In the genomic region with DNA sequence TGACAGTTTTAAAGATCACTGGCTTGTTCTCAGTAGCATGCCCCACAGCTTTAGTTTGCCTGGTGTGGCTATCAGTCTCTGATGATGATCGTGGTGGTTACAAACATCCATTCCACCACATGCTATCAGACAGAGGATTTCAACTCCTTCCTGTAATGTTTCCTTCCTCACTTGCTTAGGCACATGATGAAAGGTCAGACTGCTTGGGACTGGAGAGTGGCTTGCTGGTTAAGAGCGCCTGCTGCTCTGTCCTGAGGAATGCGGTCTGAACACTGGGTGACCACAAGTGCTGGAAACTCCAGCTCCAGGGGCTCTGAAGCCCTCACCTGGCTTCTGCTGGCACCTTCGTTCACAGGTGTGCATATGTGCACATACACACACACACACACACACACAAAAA, we compare ENCODE assay signal across 20 mouse cellular contexts. TPM values are rescaled to one million over a fixed set of nuclear protein-coding genes. Genes with fewer than 3 reads are reported as not detected.
DNase-seq lines count a peak whose midpoint lies in the region; ATAC-seq and TF ChIP-seq lines count a peak whose summit lies in the region.
"Had no signal": no experiment of that assay in that cellular context is flagged by ENCODE, and none has a peak within 500 bp of the region (broad histone marks: within the 10 kb centered on the region; RNA-seq: fewer than 3 reads in every experiment).

No protein-coding gene starts in this region.

- TF ChIP-seq POLR2A in lung, adult 2 months (IDR thresholded peaks at IDR 0.05; ENCODE audit: borderline replicate concordance, extremely low read depth, low read depth, low read length), result no peak

- no peak for TF ChIP-seq EP300 in liver, postnatal 0 days (IDR thresholded peaks at IDR 0.05; ENCODE audit: low read depth)

- H3K9me3 ChIP-seq in heart, embryonic 10.5 days, result no peaks in the 10 kb centered on the region
- H3K9me3 ChIP-seq in lung, embryonic 16.5 days (ENCODE audit: control insufficient read depth, low read length), result no peaks in the 10 kb centered on the region
- H3K9me3 ChIP-seq in liver, postnatal 0 days (ENCODE audit: low read length), result no peaks in the 10 kb centered on the region
- no peaks in the 10 kb centered on the region for H3K9me3 ChIP-seq in kidney, embryonic 16.5 days (ENCODE audit: low read length)
- H3K9me3 ChIP-seq: embryonic facial prominence, embryonic 15.5 days; heart, embryonic 13.5 days; limb, embryonic 12.5 days; midbrain, embryonic 12.5 days had no signal

- H3K4me1 ChIP-seq in heart, embryonic 10.5 days, result peaks cover 20% of the 10 kb centered on the region
- H3K4me1 ChIP-seq in lung, embryonic 16.5 days (replicated peaks; ENCODE audit: control insufficient read depth, insufficient read depth, low read length), result peaks cover 7% of the 10 kb centered on the region
- peaks cover 7% of the 10 kb centered on the region for H3K4me1 ChIP-seq in lung, adult 2 months (ENCODE audit: control insufficient read depth, insufficient read depth, low read length)
- peaks cover 37% of the 10 kb centered on the region for H3K4me1 ChIP-seq in liver, postnatal 0 days (ENCODE audit: insufficient read depth)
- no peaks in the 10 kb centered on the region for H3K4me1 ChIP-seq in kidney, embryonic 16.5 days (ENCODE audit: insufficient read depth, low read length)
- H3K4me1 ChIP-seq: midbrain, embryonic 12.5 days had no signal

- 39% methylated on average over 4 of the region's 4 CpGs for WGBS in heart, embryonic 10.5 days
- 53% methylated on average over 4 of the region's 4 CpGs for WGBS in lung, embryonic 16.5 days
- WGBS in lung, adult 2 months, result 45% methylated on average over 4 of the region's 4 CpGs
- WGBS in liver, postnatal 0 days (ENCODE audit: insufficient replicate concordance), result 51% methylated on average over 4 of the region's 4 CpGs
- 74% methylated on average over 4 of the region's 4 CpGs for WGBS in kidney, embryonic 16.5 days

- no peak overlapping the region for H3K4me2 ChIP-seq in lung, embryonic 16.5 days (ENCODE audit: low read depth, low read length)
- no peak overlapping the region for H3K4me2 ChIP-seq in liver, postnatal 0 days (ENCODE audit: low read depth, low read length)
- no peak overlapping the region for H3K4me2 ChIP-seq in kidney, embryonic 16.5 days (replicated peaks; ENCODE audit: low read depth, low read length)
- H3K4me2 ChIP-seq: embryonic facial prominence, embryonic 15.5 days; heart, embryonic 13.5 days; hindbrain, embryonic 14.5 days; limb, embryonic 12.5 days; lung, embryonic 14.5 days; midbrain, embryonic 12.5 days had no signal

- ATAC-seq in lung, embryonic 16.5 days (ENCODE audit: low read depth), result peak; percentile 37; the same call in 1 of the 2 replicates
- no peak for ATAC-seq in liver, postnatal 0 days
- no peak for ATAC-seq in kidney, embryonic 16.5 days (ENCODE audit: low FRiP score, low TSS enrichment)
- ATAC-seq: forebrain, embryonic 14.5 days had no signal

- no peaks in the 10 kb centered on the region for H3K27me3 ChIP-seq in heart, embryonic 10.5 days (ENCODE audit: insufficient read depth, poor library complexity, severe bottlenecking)
- H3K27me3 ChIP-seq in lung, embryonic 16.5 days (ENCODE audit: control insufficient read depth, insufficient read depth, low read depth, low read length), result no peaks in the 10 kb centered on the region
- H3K27me3 ChIP-seq in liver, postnatal 0 days (ENCODE audit: insufficient read depth, low read length), result no peaks in the 10 kb centered on the region
- H3K27me3 ChIP-seq in kidney, embryonic 16.5 days (ENCODE audit: insufficient read depth, low read length), result no peaks in the 10 kb centered on the region
- H3K27me3 ChIP-seq: embryonic facial prominence, embryonic 15.5 days; heart, embryonic 13.5 days; limb, embryonic 12.5 days; midbrain, embryonic 12.5 days had no signal

- no peak for DNase-seq in heart, embryonic 10.5 days (ENCODE audit: low spot score)
- DNase-seq in heart, postnatal 4 days, result no peak
- DNase-seq in lung, adult 2 months, result no peak
- no peak for DNase-seq in liver, postnatal 0 days
- no peak for DNase-seq in left cerebral cortex, adult 11 months (ENCODE audit: low spot score)
- DNase-seq: adrenal gland, postnatal 25 days; cerebellum, adult 9-10 months; heart, adult 11 months; kidney, adult 2 months; kidney, postnatal 14 days; lung, embryonic 14.5 days; thymus, adult 18-20 months had no signal

- H3K36me3 ChIP-seq in heart, embryonic 10.5 days, result peaks cover 5% of the 10 kb centered on the region; the same call in 1 of the 2 replicates
- H3K36me3 ChIP-seq in lung, embryonic 16.5 days (ENCODE audit: control insufficient read depth, insufficient read depth, low read length), result no peaks in the 10 kb centered on the region
- peaks cover 20% of the 10 kb centered on the region; the same call in 1 of the 2 replicates for H3K36me3 ChIP-seq in liver, postnatal 0 days (replicated peaks; ENCODE audit: insufficient read depth, low read length)
- H3K36me3 ChIP-seq in kidney, embryonic 16.5 days (ENCODE audit: insufficient read depth, low read length), result no peaks in the 10 kb centered on the region
- H3K36me3 ChIP-seq: embryonic facial prominence, embryonic 15.5 days; limb, embryonic 12.5 days; midbrain, embryonic 12.5 days had no signal

- H3K27ac ChIP-seq in heart, embryonic 10.5 days, result peak overlapping the region; percentile 44; the same call in 1 of the 2 replicates
- H3K27ac ChIP-seq in lung, embryonic 16.5 days (ENCODE audit: low read length), result no peak overlapping the region; the same call in 1 of the 2 replicates
- peak overlapping the region; percentile 62; the same call in 1 of the 2 replicates for H3K27ac ChIP-seq in liver, postnatal 0 days (ENCODE audit: low read depth)
- H3K27ac ChIP-seq in kidney, embryonic 16.5 days (ENCODE audit: low read length), result no peak overlapping the region
- H3K27ac ChIP-seq: embryonic facial prominence, embryonic 15.5 days; heart, embryonic 13.5 days; hindbrain, embryonic 14.5 days; limb, embryonic 12.5 days; midbrain, embryonic 12.5 days had no signal

- H3K4me3 ChIP-seq in heart, embryonic 10.5 days, result no peak overlapping the region
- no peak overlapping the region for H3K4me3 ChIP-seq in lung, embryonic 16.5 days (ENCODE audit: low read length)
- no peak overlapping the region for H3K4me3 ChIP-seq in lung, adult 2 months (replicated peaks; ENCODE audit: extremely low read depth, low read depth, low read length)
- no peak overlapping the region for H3K4me3 ChIP-seq in liver, postnatal 0 days (ENCODE audit: low read depth, low read length)
- no peak overlapping the region for H3K4me3 ChIP-seq in kidney, embryonic 16.5 days (ENCODE audit: low read length)
- H3K4me3 ChIP-seq: embryonic facial prominence, embryonic 15.5 days; heart, embryonic 13.5 days; limb, embryonic 12.5 days; midbrain, embryonic 12.5 days had no signal

- no peak overlapping the region for H3K9ac ChIP-seq in lung, embryonic 16.5 days (ENCODE audit: low read length)
- no peak overlapping the region; the same call in 1 of the 2 replicates for H3K9ac ChIP-seq in liver, postnatal 0 days (replicated peaks)
- H3K9ac ChIP-seq in kidney, embryonic 16.5 days (replicated peaks; ENCODE audit: low read length), result no peak overlapping the region
- H3K9ac ChIP-seq: embryonic facial prominence, embryonic 15.5 days; heart, embryonic 13.5 days; hindbrain, embryonic 14.5 days; limb, embryonic 12.5 days; lung, embryonic 14.5 days; midbrain, embryonic 12.5 days had no signal

- TF ChIP-seq CTCF in lung, adult 2 months (IDR thresholded peaks at IDR 0.05; ENCODE audit: insufficient read depth, low read length), result no peak
- no peak for TF ChIP-seq CTCF in liver, postnatal 0 days (IDR thresholded peaks at IDR 0.05; ENCODE audit: low read depth)

RNA-seq across cellular contexts. Expression of gene Tbc1d8, which starts 50.3 kb away (rescaled TPM):
- 7.5 and 11.6 TPM in 2 replicates for polyA plus RNA-seq in heart, embryonic 10.5 days (2016; fragmentation: Nextera tagmentation; extraction: Ambion mirVana)
- total RNA-seq in heart, postnatal 4 days (2021), result 1 to 10 TPM; 8.1 to 8.9 TPM
- polyA plus RNA-seq in lung, embryonic 16.5 days (2015; fragmentation: Nextera tagmentation; extraction: Ambion mirVana), result 13.3 and 14.7 TPM in 2 replicates
- polyA plus RNA-seq in lung, adult 2 months (2012; rRNA removed), result 27.2 and 30.9 TPM in 2 replicates
- polyA plus RNA-seq in liver, postnatal 0 days (2015; fragmentation: Nextera tagmentation; extraction: Ambion mirVana), result 7.2 and 8.8 TPM in 2 replicates
- 10.1 and 10.3 TPM in 2 replicates for polyA plus RNA-seq in kidney, embryonic 16.5 days (2015; fragmentation: Nextera tagmentation; extraction: Ambion mirVana)

Comparison
In these comparisons a context has a peak if more than half of its experiments do, and no peak if none do; other contexts are left out.
1. H3K27ac ChIP-seq: peak in heart, embryonic 10.5 days (single experiment) and liver, postnatal 0 days (single experiment); none in lung, embryonic 16.5 days (single experiment) and kidney, embryonic 16.5 days (single experiment).